Mouse (Mus musculus) spleen, adult 2 months (tissue): ENCODE results near the gene Nnat.

Source experiments
- CTCF ChIP-seq: fragments of 200-500 bp; IDR thresholded peaks from 2 replicates; pipeline ENCODE4 v1.5.1; 2011; ENCODE audit warnings: mild to moderate bottlenecking, inconsistent platforms; ENCODE audit not compliant: insufficient read depth, insufficient read length, insufficient replicate concordance; ENCODE audit errors: extremely low read depth
- POLR2A ChIP-seq: fragments of 200-500 bp; IDR thresholded peaks from 2 replicates; pipeline ENCODE4 v1.6.1; 2011; ENCODE audit warnings: low read depth, low read length, inconsistent platforms

DNA sequence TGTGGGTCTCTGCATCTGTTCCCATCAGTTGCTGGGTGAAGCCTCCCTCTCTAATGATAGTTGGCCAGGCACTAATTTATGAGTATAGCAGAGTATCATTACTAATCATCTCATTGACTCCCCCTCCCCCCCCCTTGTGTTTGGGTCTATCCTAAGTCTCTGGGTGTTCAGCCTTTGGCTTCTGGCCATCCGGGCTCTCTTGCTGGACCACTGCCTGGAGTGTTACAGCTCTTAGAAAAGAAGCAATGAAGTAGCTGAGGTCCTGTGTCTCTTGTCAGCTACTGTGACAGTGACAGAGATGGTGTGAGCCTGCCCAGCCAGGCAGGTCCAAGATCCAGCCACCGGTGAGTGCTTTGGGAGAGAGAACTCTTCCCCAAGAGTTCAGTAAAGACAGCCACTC lies 12.9 kb downstream of the Nnat start:
- TF ChIP-seq POLR2A (no peak), CTCF (no peak)
